Mouse (Mus musculus) hindbrain, embryonic 16.5 days (tissue): ENCODE data around the gene Il31ra. TPM values are rescaled to one million over a fixed set of nuclear protein-coding genes. Genes with fewer than 3 reads are reported as not detected.
A peak's percentile ranks its signal among the peaks of the same experiment; 100 is the strongest.

Experiments
- ATAC-seq: fragments of 200-750 bp; cut with Nextera tagmentation; 2 replicates; pipeline ENCODE4 v1.8.0; 2017; ENCODE audit warnings: moderate TSS enrichment, moderate library complexity
- H3K27ac ChIP-seq: fragments of 300-500 bp; sonication (generic); 2 replicates; pipeline ENCODE4 v1.5.1; 2014; ENCODE audit warnings: low read depth, mild to moderate bottlenecking, control low read depth, low read length, moderate library complexity
- H3K27me3 ChIP-seq: fragments of 300-500 bp; sonication (generic); replicated peaks from 2 replicates; pipeline ENCODE4 v1.6.1; 2014; ENCODE audit warnings: low read length; ENCODE audit not compliant: control insufficient read depth, insufficient read depth
- H3K36me3 ChIP-seq: fragments of 300-500 bp; sonication (generic); 2 replicates; pipeline ENCODE4 v1.6.1; 2014; ENCODE audit warnings: mild to moderate bottlenecking, low read length, moderate library complexity, mixed read lengths; ENCODE audit not compliant: control insufficient read depth, insufficient read depth
- H3K4me1 ChIP-seq: fragments of 300-500 bp; sonication (generic); 2 replicates; pipeline ENCODE4 v1.6.1; 2014; ENCODE audit warnings: low read depth, low read length; ENCODE audit not compliant: control insufficient read depth, insufficient read depth
- H3K4me2 ChIP-seq: fragments of 300-500 bp; sonication (generic); 2 replicates; pipeline ENCODE4 v1.6.1; 2014; ENCODE audit warnings: mild to moderate bottlenecking, low read length, control low read depth, moderate library complexity
- H3K4me3 ChIP-seq: fragments of 300-500 bp; sonication (generic); 2 replicates; pipeline ENCODE4 v1.5.1; 2014; ENCODE audit warnings: mild to moderate bottlenecking, low read length, control low read depth, moderate library complexity
- H3K9ac ChIP-seq: fragments of 300-500 bp; sonication (generic); 2 replicates; pipeline ENCODE4 v1.6.1; 2014; ENCODE audit warnings: low read depth, mild to moderate bottlenecking, control low read depth, low read length, moderate library complexity
- H3K9me3 ChIP-seq: fragments of 300-500 bp; sonication (generic); 2 replicates; pipeline ENCODE4 v1.6.1; 2014; ENCODE audit warnings: mild to moderate bottlenecking, low read length, moderate library complexity; ENCODE audit not compliant: control insufficient read depth
- WGBS: fragments of 180-500 bp; shearing (Covaris S2); extraction: QIAGEN DNeasy Blood & Tissue Kit; methylation state at CpG from one replicate; pipeline ENCODE4 v1.1.7; 2014; 5-methylcytosine and 5-hydroxymethylcytosine counted together
- polyA plus RNA-seq: library from polyadenylated mRNA; unstranded; fragments of >200 nt; fragmentation: Nextera tagmentation; extraction: Ambion mirVana; gene quantifications from 2 replicates; pipeline ENCODE4 v1.2.1, GENCODE M21; 2015

Il31ra gene
- polyA plus RNA-seq, 1 experiment from 2014 or later, result 0.16 TPM

GRCm38 (mm10) chr13:112514546-112514945 is 79.6 kb downstream of the Il31ra start:
- WGBS, result 68% methylated on average over 1 of the region's 1 CpGs
- Histone ChIP-seq H3K9ac (no peak overlapping the region), H3K4me3 (no peak overlapping the region), H3K4me1 (no peaks in the 10 kb centered on the region), H3K36me3 (no peaks in the 10 kb centered on the region), H3K9me3 (peaks cover 5% of the 10 kb centered on the region), H3K27ac (no peak overlapping the region), H3K27me3 (no peaks in the 10 kb centered on the region), H3K4me2 (no peak overlapping the region)
- ATAC-seq, result no peak

GRCm38 (mm10) chr13:112512824-112513223 is 81.3 kb downstream of the Il31ra start:
- Histone ChIP-seq H3K9ac (no peak overlapping the region), H3K36me3 (peaks cover 1% of the 10 kb centered on the region; the same call in 1 of the 2 replicates), H3K4me3 (no peak overlapping the region), H3K4me1 (no peaks in the 10 kb centered on the region), H3K27ac (no peak overlapping the region), H3K27me3 (no peaks in the 10 kb centered on the region), H3K9me3 (peaks cover 2% of the 10 kb centered on the region; the same call in 1 of the 2 replicates), H3K4me2 (no peak overlapping the region)
- ATAC-seq, result no peak
- 85% methylated on average over 5 of the region's 5 CpGs for WGBS

- ATAC-seq, result no peak
- Histone ChIP-seq H3K9me3 (no peaks in the 10 kb centered on the region), H3K27ac (no peak overlapping the region), H3K36me3 (peaks cover 3% of the 10 kb centered on the region; the same call in 1 of the 2 replicates), H3K9ac (no peak overlapping the region), H3K27me3 (no peaks in the 10 kb centered on the region), H3K4me2 (no peak overlapping the region), H3K4me3 (no peak overlapping the region), H3K4me1 (no peaks in the 10 kb centered on the region)
- 96% methylated on average over 7 of the region's 7 CpGs for WGBS
These were observed 82.3 kb downstream of the Il31ra start for GRCm38 (mm10) chr13:112511810-112512209.

GRCm38 (mm10) chr13:112511261-112511660 is 82.9 kb downstream of the Il31ra start:
- H3K27ac ChIP-seq, result no peak overlapping the region
- WGBS, result 74% methylated on average over 11 of the region's 11 CpGs
- no peak for ATAC-seq

GRCm38 (mm10) chr13:112510437-112511212 is 83.5 kb downstream of the Il31ra start:
- no peak overlapping the region for H3K4me3 ChIP-seq
- no peak overlapping the region for H3K4me2 ChIP-seq
- 95% methylated on average over 19 of the region's 19 CpGs for WGBS
- ATAC-seq, result no peak
- H3K9ac ChIP-seq, result no peak overlapping the region
- peaks cover 5% of the 10 kb centered on the region; the same call in 1 of the 2 replicates for H3K36me3 ChIP-seq
- no peaks in the 10 kb centered on the region for H3K9me3 ChIP-seq
- no peak overlapping the region for H3K27ac ChIP-seq
- no peaks in the 10 kb centered on the region for H3K27me3 ChIP-seq
- H3K4me1 ChIP-seq, result no peaks in the 10 kb centered on the region

More at GRCm38 (mm10) chr13:112511261-112511660, 82.9 kb downstream of the Il31ra start:
- Histone ChIP-seq H3K9me3 (no peaks in the 10 kb centered on the region), H3K27me3 (no peaks in the 10 kb centered on the region), H3K4me1 (no peaks in the 10 kb centered on the region), H3K4me2 (no peak overlapping the region), H3K4me3 (no peak overlapping the region), H3K9ac (no peak overlapping the region), H3K36me3 (peaks cover 5% of the 10 kb centered on the region; the same call in 1 of the 2 replicates)

- Histone ChIP-seq H3K4me3 (no peak overlapping the region), H3K36me3 (peaks cover 13% of the 10 kb centered on the region), H3K4me1 (no peaks in the 10 kb centered on the region), H3K4me2 (no peak overlapping the region), H3K27ac (no peak overlapping the region), H3K9ac (no peak overlapping the region), H3K9me3 (no peaks in the 10 kb centered on the region), H3K27me3 (no peaks in the 10 kb centered on the region)
- 16% methylated on average over 4 of the region's 4 CpGs for WGBS
- peak; percentile 71 for ATAC-seq
These were observed 84.7 kb downstream of the Il31ra start for GRCm38 (mm10) chr13:112509465-112509864.

GRCm38 (mm10) chr13:112508487-112508886 is 85.7 kb downstream of the Il31ra start:
- Histone ChIP-seq H3K9me3 (no peaks in the 10 kb centered on the region), H3K4me1 (no peaks in the 10 kb centered on the region), H3K36me3 (peaks cover 22% of the 10 kb centered on the region), H3K27ac (no peak overlapping the region), H3K4me2 (no peak overlapping the region), H3K4me3 (no peak overlapping the region), H3K9ac (no peak overlapping the region), H3K27me3 (no peaks in the 10 kb centered on the region)
- WGBS, result 90% methylated on average over 5 of the region's 5 CpGs
- no peak for ATAC-seq

GRCm38 (mm10) chr13:112507691-112508090 is 86.5 kb downstream of the Il31ra start:
- Histone ChIP-seq H3K4me3 (no peak overlapping the region), H3K27me3 (no peaks in the 10 kb centered on the region), H3K27ac (no peak overlapping the region), H3K9ac (no peak overlapping the region), H3K4me1 (no peaks in the 10 kb centered on the region), H3K4me2 (no peak overlapping the region), H3K36me3 (peaks cover 27% of the 10 kb centered on the region), H3K9me3 (no peaks in the 10 kb centered on the region)
- no peak for ATAC-seq
- WGBS, result 85% methylated on average over 13 of the region's 13 CpGs

GRCm38 (mm10) chr13:112506766-112507165 is 87.4 kb downstream of the Il31ra start:
- 87% methylated on average over 13 of the region's 13 CpGs for WGBS
- Histone ChIP-seq H3K27ac (no peak overlapping the region), H3K36me3 (peaks cover 27% of the 10 kb centered on the region)

More at GRCm38 (mm10) chr13:112506766-112507165, 87.4 kb downstream of the Il31ra start:
- ATAC-seq, result no peak
- no peak overlapping the region for H3K4me2 ChIP-seq
- H3K27me3 ChIP-seq, result no peaks in the 10 kb centered on the region
- no peaks in the 10 kb centered on the region for H3K4me1 ChIP-seq
- H3K9ac ChIP-seq, result no peak overlapping the region
- no peak overlapping the region for H3K4me3 ChIP-seq
- H3K9me3 ChIP-seq, result no peaks in the 10 kb centered on the region
